Mouse (Mus musculus) left cerebral cortex, postnatal 4 days (tissue): ENCODE data around the gene Ghrl. TPM values are rescaled to one million over a fixed set of nuclear protein-coding genes. Genes with fewer than 3 reads are reported as not detected.
A peak's percentile ranks its signal among the peaks of the same experiment; 100 is the strongest.
"Not testable (repeated sequence)": the region's sequence is repeated elsewhere in the genome, so short reads cannot be mapped to it uniquely, and the experiment has no call there.

Source experiments
- DNase-seq: peaks from one replicate; pipeline ENCODE4 v3.0.0-alpha.2; 2022
- intact Hi-C: fragments of 180-260 bp; cut with DNase I; formaldehyde crosslinking; loops from one replicate; pipeline ENCODE4 v1.15.1; 2025
- total RNA-seq, 2 experiments: library from RNA; stranded (reverse); gene quantifications; 2 replicates each; pipeline ENCODE4 v1.2.3; 2021

Gene Ghrl
- total RNA-seq = not detected

- intact Hi-C loops = no loop called here
- DNase-seq = no peak
Measured at GRCm38 (mm10) chr6:113719878-113720277, at the start of gene Ghrl. Gene Ghrl (minus strand): TSS chr6:113719880.

GRCm38 (mm10) chr6:113768804-113769203 lies 49.1 kb upstream of the Ghrl start:
- no peak for DNase-seq
- intact Hi-C loops = no loop called here

- peak; percentile 62 for DNase-seq
- intact Hi-C loops = loop anchor here (2.0 kb wide), 2 partner anchors 309 to 315 kb away; no protein-coding TSS in a partner anchor
Measured at GRCm38 (mm10) chr6:113761644-113762043, 42.0 kb upstream of the Ghrl start.

- DNase-seq = no peak
- intact Hi-C loops = no loop called here
Measured at GRCm38 (mm10) chr6:113749119-113749685, 29.5 kb upstream of the Ghrl start.

GRCm38 (mm10) chr6:113748351-113748750 lies 28.7 kb upstream of the Ghrl start:
- intact Hi-C loops = no loop called here
- DNase-seq = no peak

- intact Hi-C loops = no loop called here
- DNase-seq = no peak
Measured at GRCm38 (mm10) chr6:113747284-113747683, 27.6 kb upstream of the Ghrl start.

GRCm38 (mm10) chr6:113745117-113745516 lies 25.4 kb upstream of the Ghrl start:
- no peak for DNase-seq

GRCm38 (mm10) chr6:113743111-113743510 lies 23.4 kb upstream of the Ghrl start:
- no peak for DNase-seq

More at GRCm38 (mm10) chr6:113745117-113745516, 25.4 kb upstream of the Ghrl start:
- intact Hi-C loops = no loop called here

GRCm38 (mm10) chr6:113742321-113742720 lies 22.6 kb upstream of the Ghrl start:
- no peak for DNase-seq
- intact Hi-C loops = no loop called here

More at GRCm38 (mm10) chr6:113743111-113743510, 23.4 kb upstream of the Ghrl start:
- intact Hi-C loops = no loop called here

- intact Hi-C loops = no loop called here
- no peak for DNase-seq
Measured at GRCm38 (mm10) chr6:113741425-113741824, 21.7 kb upstream of the Ghrl start.

- peak; percentile 84 for DNase-seq
- intact Hi-C loops = no loop called here
Measured at GRCm38 (mm10) chr6:113740236-113741217, 20.8 kb upstream of the Ghrl start, which contains the start of gene Sec13. Gene Sec13 (minus strand): TSS chr6:113740743.

GRCm38 (mm10) chr6:113737318-113738046 lies 17.8 kb upstream of the Ghrl start:
- DNase-seq = no peak
- intact Hi-C loops = no loop called here

- intact Hi-C loops = no loop called here
Measured at GRCm38 (mm10) chr6:113731296-113731695, 11.6 kb upstream of the Ghrl start.

GRCm38 (mm10) chr6:113728181-113728580 lies 8.5 kb upstream of the Ghrl start:
- intact Hi-C loops = no loop called here
- DNase-seq = no peak

More at GRCm38 (mm10) chr6:113731296-113731695, 11.6 kb upstream of the Ghrl start:
- DNase-seq = no peak

- no peak for DNase-seq
- intact Hi-C loops = no loop called here
Measured at GRCm38 (mm10) chr6:113721061-113721460, 1.4 kb upstream of the Ghrl start.

- intact Hi-C loops = no loop called here
- no peak for DNase-seq
Measured at GRCm38 (mm10) chr6:113717541-113717940, 2.1 kb downstream of the Ghrl start.

- intact Hi-C loops = no loop called here
Measured at GRCm38 (mm10) chr6:113714797-113715196, 4.9 kb downstream of the Ghrl start.

GRCm38 (mm10) chr6:113714276-113714675 lies 5.4 kb downstream of the Ghrl start:
- intact Hi-C loops = no loop called here
- DNase-seq = no peak

More at GRCm38 (mm10) chr6:113714797-113715196, 4.9 kb downstream of the Ghrl start:
- DNase-seq = no peak

GRCm38 (mm10) chr6:113713389-113713788 lies 6.3 kb downstream of the Ghrl start:
- intact Hi-C loops, DNase-seq: not testable (repeated sequence)

- intact Hi-C loops = no loop called here
- DNase-seq = no peak
Measured at GRCm38 (mm10) chr6:113712718-113713117, 7.0 kb downstream of the Ghrl start.
